Mouse (Mus musculus): ENCODE results near the gene Gsx2.

Gsx2 gene

DNA sequence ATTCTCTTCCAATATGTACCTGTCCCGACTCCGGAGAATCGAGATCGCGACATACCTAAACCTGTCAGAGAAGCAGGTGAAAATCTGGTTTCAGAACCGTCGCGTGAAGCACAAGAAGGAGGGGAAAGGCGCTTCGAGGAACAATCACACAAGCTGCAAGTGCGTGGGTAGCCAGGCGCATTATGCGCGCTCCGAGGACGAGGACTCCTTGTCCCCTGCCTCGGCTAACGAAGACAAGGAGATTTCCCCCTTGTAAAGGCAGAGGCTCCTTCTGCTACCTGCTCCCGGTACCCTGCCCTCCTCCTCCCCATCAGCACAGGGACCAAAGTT, 1.6 kb downstream of the Gsx2 start:
- no peak for DNase-seq

DNA sequence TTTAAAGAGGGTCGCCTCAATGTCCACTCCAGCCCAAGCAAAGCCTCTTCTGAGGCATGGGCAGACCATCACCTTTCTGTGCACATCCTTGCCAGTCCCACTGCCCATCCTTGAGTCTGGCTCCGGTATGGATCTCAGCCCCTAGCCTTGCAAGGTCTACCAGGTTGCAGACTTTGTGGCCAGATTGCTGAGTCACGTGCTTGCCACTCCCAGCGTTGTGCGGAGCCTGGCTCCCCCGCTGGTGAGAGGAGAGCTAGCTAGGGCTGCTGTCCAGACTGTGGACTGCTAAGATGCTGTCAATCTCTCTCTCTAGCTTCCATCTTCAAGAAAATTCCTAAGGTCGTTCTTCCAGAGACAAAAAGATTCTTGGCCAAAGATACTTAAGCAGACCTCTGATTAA, 4.2 kb downstream of the Gsx2 start:
- DNase-seq = no peak

DNA sequence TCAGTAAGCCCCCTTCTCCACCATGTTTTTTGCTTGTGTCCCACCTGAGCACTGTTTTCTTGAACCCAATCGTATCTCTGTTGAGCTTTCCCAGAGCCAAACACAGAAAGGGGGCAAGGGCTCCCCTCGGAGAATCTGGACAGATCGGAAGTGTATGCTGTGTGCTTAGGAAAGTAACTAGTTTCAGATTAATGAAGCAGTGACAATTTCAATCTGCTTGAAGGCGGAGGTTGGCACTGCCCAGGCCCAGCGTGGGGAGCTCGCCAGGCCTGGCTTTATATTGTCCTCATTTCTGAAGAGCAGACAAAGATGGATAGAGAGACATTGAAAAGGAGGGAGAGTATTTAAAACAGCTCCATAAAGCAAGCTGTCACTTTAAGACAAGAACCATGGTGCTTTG, 7.0 kb downstream of the Gsx2 start:
- no peak for DNase-seq

DNA sequence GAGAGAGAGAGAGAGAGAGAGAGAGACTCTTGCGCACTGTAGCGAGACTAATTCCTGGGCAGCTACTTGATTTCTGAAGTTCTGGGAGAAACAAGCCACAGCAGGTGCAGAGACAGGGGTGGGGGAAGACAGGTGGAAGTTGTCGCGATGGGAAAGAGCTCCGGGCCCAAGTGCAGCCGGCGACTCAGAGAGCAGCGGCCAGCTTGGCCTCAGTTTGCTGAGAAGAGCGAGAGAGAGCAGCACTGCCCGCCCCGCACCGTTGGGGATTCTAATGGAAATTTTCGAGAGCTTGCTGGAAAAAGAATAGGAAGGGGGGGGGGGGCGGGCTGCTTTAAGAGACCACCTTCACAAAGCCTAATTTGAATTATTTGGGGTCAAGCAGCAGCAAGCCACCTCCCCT, 7.7 kb downstream of the Gsx2 start:
- no peak for DNase-seq

DNA sequence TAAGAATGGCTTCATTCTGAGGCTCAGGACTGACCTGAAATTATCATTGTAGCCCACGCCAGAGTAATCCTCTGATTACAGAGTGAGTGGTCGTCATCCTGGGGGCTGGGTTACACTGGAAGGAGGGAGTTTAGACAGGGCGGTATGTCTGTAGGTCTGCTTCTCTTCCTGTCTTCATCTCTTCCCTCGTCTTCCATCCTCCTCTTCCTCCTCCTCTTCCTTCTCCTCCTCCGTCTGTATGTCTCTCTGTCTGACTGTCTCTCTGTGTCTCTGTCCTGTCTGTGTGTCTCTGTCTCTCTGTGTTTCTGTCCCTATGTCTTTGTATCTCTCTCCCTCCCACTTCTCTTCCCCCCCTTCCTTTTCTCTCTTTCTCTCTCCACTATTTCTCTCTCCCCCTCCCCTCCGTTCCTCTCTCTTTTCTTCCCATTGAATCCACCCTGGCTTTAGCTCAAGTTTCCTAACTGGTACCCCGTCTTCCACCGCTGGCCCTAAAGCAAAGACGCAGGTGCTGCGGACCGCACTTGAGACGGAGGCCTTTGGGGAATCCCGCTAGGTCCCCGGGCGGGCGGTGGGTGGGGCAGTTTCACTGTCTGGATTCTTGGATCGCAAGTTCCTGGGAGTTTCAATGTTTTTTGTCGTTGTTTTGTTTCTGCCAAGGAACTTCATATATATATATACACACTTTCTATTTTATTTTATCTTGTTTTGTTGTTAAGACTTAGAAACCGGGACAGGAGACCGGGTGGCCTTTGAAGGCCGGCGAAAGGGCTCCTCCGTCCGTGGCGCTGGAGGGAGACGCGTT, 8.4 kb downstream of the Gsx2 start:
- DNase-seq = no peak

DNA sequence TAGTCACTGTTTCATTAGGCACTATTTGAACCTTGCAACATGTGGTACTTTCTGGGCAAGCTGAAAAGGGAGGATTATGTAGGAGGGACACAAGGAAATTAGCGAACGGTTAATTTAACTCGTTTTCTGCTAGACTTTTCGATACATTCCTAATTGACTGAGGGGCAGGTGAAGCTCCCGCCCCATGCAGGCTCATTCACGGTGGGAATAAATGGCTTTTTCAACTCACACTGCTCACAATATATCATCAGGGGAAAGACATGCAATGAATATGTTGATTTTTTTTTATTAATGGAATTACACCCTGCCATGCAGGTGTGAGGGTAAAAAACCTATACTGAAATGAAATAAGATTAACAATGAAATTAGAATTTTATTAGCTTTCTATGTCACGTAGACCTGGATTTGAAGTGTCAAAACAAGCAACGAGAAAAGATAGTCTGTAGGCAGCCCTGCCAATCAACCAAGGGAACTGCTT, 9.0 kb downstream of the Gsx2 start:
- no peak for DNase-seq

DNA sequence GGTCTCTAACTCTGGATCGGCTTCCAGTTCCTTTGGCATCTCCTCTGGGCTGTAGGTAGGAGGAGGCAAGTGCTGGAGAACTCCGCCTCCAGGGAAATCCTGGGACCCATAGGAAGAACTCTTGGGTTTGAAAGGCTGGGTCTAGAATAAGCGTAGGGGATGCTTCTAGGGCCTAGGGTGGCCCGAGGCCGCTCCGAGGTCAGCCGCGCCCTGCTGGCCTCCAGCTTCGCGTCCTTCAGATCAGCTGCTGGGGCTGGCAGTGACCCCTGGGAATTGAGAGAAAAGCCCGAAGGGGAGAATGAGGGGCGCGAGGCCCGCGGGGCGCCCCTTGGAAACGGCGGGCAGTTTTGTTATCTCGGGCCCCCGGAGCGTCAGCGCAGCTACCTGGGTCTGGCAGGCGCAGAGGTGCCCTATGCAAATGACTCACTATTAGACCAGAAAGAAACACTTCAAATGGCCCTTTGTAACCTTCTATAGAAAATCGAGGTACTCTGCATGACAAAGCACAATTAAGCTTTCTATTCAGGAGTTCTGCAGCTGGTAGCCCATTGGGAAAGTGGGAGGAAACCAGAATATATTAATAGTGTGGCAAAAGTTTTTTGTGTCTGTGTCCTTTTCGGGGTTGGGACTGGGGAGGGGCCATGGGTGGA, 9.6 kb downstream of the Gsx2 start:
- DNase-seq = no peak

DNA sequence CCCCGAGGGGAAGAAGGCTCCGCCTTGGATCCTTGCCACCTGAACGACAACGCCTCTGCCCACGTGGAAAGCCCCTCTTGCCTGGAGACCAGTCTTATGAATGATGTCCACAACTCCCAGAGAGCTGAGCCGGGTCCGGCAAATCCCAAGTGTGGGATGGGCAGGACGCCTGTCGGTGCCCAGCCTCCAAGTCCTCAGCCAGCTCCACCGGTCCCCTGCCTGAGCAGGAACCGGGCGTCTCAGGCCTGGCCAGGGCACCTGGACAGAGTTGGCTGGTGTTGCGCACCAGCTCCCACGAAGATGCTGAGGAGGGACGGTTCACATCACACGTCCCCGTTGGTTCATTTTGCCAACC, 10.1 kb downstream of the Gsx2 start:
- no peak for DNase-seq

DNA sequence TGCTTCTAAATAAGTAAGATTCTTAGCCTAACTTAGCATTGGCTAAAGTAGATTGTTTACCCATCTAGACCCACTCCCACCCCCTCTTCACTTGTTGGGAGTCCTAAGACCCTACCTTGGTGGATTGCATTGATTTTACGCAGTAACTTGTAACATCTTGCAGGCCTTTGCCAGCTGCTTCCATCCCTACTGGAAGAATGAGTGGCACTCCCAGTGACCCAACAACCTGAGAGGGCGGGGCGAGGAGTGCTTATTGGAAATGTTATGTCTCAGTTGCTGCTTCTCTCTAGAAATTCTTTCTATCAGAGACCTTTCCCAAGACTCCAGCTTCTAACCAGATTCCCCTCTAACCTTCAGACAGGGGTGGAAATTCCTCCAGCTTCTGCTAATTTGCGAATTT, 10.5 kb downstream of the Gsx2 start:
- DNase-seq = no peak

DNA sequence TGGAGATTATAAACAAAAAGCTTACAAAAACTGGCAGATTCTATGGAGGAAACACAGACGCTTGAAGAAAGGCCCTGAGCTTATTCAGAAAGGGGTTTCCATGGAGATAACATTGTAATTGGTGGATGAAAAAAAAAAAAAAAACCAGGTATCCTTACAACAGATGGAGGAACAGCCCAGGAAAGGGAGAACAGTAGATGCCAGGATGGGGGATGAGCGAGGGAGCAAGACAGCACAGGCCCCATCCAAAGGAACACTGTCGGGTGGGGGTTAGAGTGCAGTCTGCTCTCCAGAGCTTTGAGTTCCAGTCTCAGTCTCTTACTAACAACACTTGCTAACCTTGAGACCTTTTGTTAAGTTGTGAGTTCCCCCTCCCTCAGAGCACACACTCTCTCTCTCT, 31.1 kb downstream of the Gsx2 start:
- no peak for DNase-seq

DNA sequence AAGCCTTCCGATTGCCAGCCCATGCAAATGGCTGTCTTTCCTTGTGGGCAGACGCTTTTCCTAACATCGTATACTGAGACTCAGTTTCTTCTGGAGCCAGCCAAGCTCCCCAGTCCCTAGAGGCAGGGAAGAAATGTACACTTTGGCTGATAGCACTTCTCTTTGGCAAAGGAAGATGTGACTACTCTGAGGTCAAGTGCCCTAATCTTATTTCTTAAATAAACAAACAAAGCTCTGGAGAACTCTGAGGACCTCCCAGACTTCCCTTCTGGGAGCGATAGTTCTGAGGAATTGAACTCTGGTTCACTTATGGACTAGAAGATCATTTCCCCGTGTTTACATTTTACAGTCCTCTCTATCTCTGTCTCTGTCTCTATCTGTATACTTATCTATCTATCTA, 34.0 kb downstream of the Gsx2 start:
- no peak for DNase-seq

DNA sequence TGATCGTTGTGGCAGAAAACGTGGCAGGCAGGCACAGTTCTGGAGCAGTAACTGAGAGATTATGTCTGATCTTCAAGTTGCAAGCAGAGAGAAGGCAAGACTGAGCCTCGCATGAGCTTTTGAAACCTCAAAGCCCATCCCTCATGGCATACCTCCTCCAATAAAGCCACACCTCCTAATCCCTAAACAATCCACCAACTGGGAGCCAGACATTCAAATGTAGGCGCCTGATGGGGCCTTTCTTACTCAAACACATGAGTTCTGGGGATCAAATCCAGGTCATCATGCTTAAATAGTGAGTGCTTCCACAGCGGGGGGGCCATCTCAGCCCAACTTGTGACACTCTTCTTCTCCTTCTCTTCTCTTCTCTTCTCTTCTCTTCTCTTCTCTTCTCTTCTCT, 36.4 kb downstream of the Gsx2 start:
- DNase-seq = no peak

DNA sequence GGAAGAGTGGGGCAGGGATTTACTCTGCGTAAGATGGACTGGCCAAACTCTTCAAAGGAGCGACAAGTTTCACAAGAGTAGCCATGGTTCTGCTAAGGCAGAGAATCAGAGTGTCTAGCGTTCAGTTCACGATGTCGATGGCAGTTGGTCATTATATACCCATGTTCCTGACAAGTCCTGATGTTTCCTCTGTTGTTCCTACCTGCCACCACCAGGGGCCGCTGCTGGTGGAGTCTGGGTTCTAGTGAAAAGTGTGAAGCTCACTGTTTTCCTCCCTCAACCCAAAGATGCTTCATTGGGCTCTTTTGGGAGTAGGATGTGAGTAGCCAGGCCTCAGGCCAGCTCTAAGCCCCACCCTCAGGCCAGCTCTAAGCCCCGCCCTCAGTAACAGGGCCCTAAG, 43.4 kb downstream of the Gsx2 start:
- no peak for DNase-seq

DNA sequence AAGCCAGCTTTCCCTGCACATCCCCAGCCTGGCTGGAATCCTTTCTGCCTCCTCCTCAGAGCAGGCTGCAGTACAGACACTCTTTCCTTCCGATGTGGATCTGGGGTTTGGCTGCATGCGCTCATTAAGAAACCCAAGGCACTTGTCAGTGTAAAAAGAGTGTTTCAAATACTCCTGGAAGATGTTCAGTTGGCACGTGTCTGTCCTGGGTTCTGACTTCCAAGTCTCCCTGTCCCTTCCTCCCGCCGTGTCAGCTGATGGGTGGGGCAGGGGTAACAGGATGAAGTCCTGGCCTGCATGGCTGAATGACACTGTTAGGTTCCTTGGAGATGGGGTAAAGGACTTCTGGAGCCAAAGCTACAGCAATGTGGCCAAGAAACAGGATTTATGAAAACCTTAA, 46.2 kb downstream of the Gsx2 start:
- no peak for DNase-seq

Measured in kidney, adult 8-10 months (tissue).